Mouse (Mus musculus): ENCODE results near the gene Plod3.

GRCm38 (mm10) chr5:136950521-136950920, 36.3 kb upstream of the Plod3 start:
- TF ChIP-seq POLR2A (IDR thresholded peaks at IDR 0.05; ENCODE audit: extremely low read depth, insufficient read depth, low read length) (no peak), CTCF (IDR thresholded peaks at IDR 0.05; ENCODE audit: extremely low read depth, insufficient read depth, low read length) (no peak)
